Mouse (Mus musculus) thymus, postnatal 14 days (tissue): ENCODE measurements around the gene Ybx1.
"Not testable (repeated sequence)": the region's sequence is repeated elsewhere in the genome, so short reads cannot be mapped to it uniquely, and the experiment has no call there.

Source experiments
- DNase-seq: peaks from one replicate; pipeline ENCODE4 v3.0.0; 2021

Ybx1 gene

GRCm38 (mm10) chr4:119294415-119295133, at the start of gene Ybx1:
TSS of gene Ybx1 (minus strand) at chr4:119294604.
- DNase-seq = peak; percentile 99

- peak; percentile 35 for DNase-seq
Measured at GRCm38 (mm10) chr4:119338861-119339361, 44.5 kb upstream of the Ybx1 start.

- DNase-seq = no peak
Measured at GRCm38 (mm10) chr4:119338422-119338821, 44.0 kb upstream of the Ybx1 start.

- no peak for DNase-seq
Measured at GRCm38 (mm10) chr4:119333487-119333886, 39.1 kb upstream of the Ybx1 start.

DNA sequence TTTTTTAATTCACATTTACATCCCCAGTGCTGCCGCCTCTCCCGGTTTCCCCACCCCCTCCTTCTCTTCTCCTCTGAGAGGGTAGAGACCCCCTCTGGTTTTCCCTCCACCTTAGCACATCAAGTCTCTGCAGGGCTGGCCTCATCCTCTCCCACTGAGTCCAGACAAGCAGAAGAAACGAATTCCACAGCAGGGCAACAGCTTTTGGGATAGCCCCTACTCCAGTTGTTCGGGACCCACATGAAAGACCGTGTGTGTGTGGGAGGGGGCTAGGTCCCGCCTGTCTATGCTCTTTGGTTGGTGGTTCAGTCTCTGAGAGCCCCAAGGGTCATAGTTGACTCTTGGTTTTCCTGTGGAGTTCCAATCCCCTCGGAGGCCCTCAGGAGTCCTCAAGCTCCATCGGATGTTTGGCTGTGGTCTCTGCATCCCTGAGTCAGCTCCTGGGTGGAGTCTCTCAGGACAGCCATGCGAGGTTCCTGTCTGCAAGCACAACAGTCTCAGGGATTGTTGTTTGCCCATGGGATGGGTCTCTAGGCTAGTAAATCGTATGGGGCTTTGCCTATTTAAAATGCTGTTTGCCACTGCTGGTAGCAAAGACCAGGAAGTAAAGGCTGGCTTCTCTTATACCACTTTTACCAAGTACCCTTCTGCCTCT, 26.6 kb upstream of the Ybx1 start:
- DNase-seq = peak; percentile 26

DNA sequence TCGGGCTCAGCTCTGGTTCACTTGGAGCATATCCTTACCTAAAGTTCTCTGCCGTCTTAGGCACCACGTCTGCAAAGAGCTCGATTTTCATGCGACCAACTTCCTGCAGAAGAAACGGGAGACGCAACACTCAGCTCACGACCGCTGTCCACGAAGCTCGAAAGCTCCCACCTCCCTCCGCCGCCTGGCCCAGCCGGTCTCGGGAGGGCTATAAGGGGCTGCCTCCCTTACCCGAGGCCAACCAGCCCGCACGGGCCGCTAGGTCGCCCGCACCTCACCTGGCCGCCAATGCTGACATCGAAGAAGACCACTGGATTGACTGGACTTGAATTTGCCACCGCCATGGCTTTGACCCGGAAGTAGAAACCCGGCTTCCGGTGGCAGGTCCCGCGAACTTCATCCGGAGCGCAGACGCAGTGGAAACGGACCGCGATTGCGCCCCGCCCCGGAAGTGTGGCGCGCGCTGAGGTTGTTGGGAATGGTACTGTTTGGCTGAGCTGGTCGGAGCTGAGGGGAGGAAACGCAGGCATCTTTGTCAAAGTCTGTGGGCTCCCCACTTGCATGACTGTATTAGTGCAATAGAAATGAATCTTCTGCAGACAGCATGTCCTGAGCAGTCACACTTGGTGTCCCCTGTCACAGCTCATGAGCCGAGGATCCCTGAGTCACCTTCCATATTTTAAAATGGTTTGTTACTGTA, 25.9 kb upstream of the Ybx1 start, which contains the start of gene Ppih:
Ppih (minus strand) TSS at position 416 of the 700 bp plus-strand sequence.
- peak; percentile 96 for DNase-seq

DNA sequence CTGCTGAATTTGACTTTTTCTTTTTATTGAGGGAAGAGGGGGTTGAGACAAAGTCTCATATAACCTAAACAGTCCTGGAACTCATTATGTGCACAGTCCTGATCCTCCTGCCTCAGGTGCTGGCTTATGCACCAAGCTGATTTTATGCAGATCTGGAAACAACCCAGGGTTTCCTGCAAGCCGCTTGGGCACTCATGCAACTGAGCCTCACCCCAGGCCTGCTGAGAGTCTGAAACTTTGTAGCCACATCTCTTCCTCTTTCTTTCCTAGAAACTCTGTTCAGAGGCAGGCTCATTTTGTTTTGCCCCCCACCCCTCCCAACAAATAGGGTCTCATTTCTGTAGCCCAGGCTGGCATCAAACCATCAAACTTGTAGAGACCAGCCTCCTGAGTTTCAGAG, 19.4 kb upstream of the Ybx1 start:
- no peak for DNase-seq

DNA sequence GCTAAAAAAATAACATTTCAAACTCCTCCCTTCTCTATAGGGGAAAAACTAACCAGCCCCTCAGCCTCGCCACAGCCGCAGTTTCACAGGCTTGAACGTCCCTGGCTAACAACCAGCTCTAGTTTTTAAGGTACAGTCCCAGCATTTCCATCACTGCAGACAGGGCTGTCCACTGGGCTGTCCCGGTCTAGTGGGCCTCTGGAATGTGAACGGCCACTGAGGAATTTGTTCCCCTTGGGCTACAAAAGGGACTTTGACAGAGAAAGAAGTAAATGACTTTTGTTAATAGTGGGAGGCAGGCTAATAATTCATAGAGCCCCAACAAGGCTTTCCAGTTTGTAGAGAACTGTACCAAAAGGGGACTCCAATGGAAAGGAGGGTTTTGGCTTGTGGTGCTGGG, 11.0 kb upstream of the Ybx1 start:
- DNase-seq = no peak

GRCm38 (mm10) chr4:119303291-119303690, 8.9 kb upstream of the Ybx1 start:
- DNase-seq = no peak

- no peak for DNase-seq
Measured at GRCm38 (mm10) chr4:119301777-119302176, 7.4 kb upstream of the Ybx1 start.

- DNase-seq = no peak
Measured at GRCm38 (mm10) chr4:119300761-119301160, 6.4 kb upstream of the Ybx1 start.

GRCm38 (mm10) chr4:119297361-119297760, 3.0 kb upstream of the Ybx1 start:
- DNase-seq = no peak

DNA sequence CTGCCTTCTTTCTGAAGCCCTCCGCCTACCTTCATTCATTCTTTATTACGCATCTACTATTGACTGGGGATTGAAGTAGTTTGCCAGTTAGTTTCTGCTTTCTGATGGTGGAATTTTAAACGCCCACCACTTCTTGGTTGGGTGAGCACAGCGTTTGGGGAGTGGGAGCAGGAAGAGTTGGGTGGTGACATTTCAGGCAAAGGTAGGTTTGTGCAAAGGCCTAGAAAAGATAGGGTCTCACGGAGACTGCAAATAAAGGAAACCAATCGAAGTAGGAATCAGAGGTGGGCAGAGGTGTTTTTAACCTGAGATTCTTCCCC, 690 bp upstream of the Ybx1 start:
- DNase-seq = no peak

DNA sequence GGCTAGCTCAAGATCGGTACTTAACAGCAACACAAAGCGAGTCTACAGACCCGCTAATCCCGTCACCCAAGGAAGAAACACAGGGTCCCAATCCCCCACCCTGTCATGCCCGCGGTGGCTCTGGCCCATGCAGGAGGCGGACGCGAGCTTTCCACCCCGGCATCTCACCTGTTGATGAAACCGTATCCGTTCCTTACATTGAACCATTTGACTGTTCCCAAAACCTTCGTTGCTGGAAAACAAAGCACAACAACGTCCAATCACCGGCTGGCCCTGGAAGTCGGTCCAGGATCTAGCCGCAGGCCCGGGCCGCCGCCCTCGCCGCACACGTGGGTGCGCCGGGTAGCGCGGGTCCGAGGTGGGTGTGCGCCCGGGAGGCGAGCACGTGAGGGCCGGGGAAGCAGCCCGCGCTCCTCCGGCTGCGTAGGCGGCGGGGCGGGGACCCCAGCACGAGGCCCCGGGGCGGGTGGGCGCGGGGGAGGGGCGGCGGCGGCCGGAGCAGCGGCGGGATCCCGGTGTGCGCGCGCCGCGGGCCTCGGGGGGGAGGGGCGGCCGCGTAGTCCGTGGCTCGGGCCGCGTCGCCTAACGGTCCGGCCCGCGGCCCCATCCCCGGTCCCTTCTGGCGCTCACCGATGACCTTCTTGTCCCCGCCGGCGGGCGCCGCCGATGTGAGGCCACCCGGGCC, 688 bp downstream of the Ybx1 start:
- DNase-seq = peak; percentile 57

DNA sequence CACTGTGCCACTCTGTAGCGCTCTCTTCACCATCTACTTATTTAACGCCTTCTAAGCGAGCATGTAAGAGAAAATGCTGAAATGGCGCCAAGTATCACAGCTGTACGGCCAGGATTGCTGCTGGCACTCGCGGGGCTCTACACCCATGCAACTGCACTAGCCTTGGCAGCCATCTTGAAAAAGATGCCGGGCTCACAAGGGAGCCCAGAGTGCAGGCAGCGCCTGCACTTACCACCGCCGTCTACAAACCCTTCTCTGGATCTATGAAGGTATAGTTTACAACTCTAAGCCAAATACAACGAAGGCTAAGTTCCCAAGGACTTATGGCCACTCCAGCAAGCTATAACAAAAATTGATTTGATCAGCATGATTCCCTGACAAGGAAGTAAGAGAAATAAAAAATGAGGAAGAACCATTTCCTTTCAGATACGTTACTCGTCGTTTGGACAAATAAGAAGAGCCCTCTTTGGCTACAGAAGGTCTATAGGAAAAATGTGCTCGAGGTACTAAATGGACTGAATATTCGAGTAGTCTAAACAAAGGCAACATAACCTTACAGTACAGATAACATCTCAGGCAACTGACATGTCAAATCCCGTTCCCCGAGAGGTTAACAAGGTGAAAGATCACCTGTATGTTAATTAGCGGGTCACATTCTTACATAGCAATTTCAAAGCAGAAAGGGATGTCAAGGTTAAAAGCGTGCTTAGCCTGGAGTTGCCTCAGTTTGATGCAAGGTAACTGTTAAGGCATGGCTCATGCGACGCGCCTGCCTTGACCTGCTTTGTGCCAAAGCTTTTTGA, 1.4 kb downstream of the Ybx1 start:
- DNase-seq = peak; percentile 56

GRCm38 (mm10) chr4:119291921-119292320, 2.5 kb downstream of the Ybx1 start:
- DNase-seq = no peak

DNA sequence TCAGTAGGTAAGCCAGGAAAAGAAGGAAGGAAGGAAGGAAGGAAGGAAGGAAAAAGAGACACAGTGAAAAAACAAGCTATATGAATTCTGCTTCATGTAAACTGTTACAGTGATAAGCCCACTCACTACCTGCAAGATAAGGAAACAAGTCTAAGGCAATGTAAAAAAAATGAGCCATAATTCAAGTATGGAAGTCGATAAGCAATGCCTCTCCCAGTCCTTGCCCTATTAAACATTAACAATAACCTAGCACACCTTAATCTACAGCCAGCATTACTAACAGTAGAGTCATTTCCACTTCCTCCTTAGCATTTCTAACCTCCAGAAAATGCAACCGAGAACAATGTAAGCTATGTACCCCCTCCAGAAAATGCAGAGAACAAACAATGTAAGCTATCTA, 9.1 kb downstream of the Ybx1 start:
- no peak for DNase-seq

- no peak for DNase-seq
Measured at GRCm38 (mm10) chr4:119284861-119285260, 9.5 kb downstream of the Ybx1 start.

DNA sequence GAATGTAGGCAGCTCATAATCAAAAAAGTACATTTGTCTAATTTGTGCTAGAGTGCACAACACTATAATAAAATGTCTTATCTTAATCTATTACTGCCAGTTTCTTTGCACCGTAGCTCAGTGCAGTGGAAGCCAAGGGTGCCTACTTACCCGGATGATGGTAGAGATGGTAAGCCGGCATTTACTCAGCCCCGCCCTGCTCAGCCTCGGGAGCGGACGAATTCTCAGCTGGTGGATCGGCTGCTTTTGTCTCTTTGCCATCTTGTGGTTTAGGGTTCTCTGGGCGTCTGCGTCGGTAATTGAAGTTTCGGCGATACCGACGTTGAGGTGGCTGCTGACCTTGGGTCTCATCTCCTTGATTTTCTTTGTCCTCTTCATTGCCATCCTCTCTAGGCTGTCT, 15.6 kb downstream of the Ybx1 start:
- not testable (repeated sequence) for DNase-seq

DNA sequence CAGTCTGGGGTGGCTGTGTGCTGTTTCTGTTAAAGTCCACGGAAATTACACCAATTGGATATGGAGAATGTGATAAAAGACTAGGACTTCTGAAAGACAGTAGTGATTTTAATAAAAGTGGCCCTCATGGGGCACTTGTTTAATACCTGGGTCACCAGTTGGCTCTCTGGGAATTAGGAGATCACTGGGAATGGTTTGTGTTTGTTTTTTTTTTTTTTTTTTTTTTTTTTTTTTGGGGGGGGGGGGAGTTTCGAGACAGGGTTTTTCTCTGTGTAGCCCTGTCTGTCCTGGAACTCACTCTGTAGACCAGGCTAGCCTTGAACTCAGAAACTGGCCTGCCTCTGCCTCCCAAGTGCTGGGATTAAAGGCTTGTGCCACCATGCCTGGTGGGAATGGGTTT, 18.7 kb downstream of the Ybx1 start:
- no peak for DNase-seq

DNA sequence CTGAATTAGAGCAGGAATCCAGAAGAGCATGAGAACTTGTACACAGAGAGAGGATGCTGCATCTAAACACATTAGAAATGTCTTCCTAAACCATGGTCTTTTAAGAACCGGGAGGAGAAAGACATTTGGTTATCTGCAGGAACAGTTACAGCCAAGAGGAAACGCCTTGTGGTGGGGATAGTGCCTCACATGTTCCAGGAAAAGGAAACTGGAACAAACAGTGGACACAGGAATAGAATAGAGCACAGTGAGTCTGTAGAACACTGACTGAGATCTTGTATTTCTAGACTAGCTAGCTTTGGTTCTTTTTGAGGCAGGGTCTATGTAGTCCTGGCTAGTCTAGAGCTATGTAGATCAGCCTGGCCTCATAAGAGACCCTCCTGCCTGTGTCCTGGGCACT, 19.2 kb downstream of the Ybx1 start:
- no peak for DNase-seq

DNA sequence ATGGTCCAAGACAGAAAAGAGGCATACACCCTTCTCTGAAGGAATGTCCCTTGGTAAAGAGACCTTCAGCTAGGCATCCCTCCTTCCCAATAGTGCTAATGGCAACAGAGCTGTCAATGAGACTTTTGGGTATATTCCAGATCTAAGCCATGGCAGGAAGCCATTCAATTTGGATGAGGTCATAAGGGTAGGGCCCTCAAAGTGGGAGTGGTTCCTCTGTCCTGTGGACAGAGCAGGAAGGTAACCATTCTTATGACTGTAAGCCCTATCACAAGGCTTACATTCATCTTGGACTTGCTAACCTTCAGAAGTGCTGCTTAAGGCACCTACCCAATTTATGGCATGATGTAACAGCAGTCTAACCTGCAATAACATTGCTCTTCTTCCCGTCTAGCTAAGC, 19.8 kb downstream of the Ybx1 start:
- no peak for DNase-seq

GRCm38 (mm10) chr4:119266606-119267005, 27.8 kb downstream of the Ybx1 start:
- DNase-seq = no peak
